Mouse (Mus musculus) ES-E14 (cell line): ENCODE data around the gene Treml4. TPM values are rescaled to one million over a fixed set of nuclear protein-coding genes. Genes with fewer than 3 reads are reported as not detected.

ENCODE experiments used
- DNase-seq: peaks from one replicate; pipeline ENCODE4 v3.0.0-alpha.2; 2013; ENCODE audit warnings: low read depth, low spot score
- H3K27ac ChIP-seq: 2 replicates; pipeline ENCODE4 v1.5.1; 2012; ENCODE audit warnings: low read depth, mild to moderate bottlenecking, low read length, moderate library complexity, mixed read lengths; ENCODE audit not compliant: poor library complexity, insufficient read depth, severe bottlenecking
- H3K36me3 ChIP-seq: 2 replicates; pipeline ENCODE4 v1.6.1; 2012; ENCODE audit warnings: mild to moderate bottlenecking, low read length, moderate library complexity, mixed read lengths; ENCODE audit not compliant: control insufficient read depth, poor library complexity, insufficient read depth, severe bottlenecking
- H3K4me1 ChIP-seq, 2 experiments: fragments of 150-350 bp in 1 of 2; sonication (generic) in 1 of 2; 2 replicates each; pipeline ENCODE4 v1.6.1; 2012; ENCODE audit warnings: low read length in 2 of 2, mild to moderate bottlenecking in 1 of 2, mixed read lengths in 1 of 2; ENCODE audit not compliant: control insufficient read depth in 2 of 2, insufficient read depth in 2 of 2, poor library complexity in 1 of 2
- H3K4me3 ChIP-seq, 2 experiments: fragments of 150-350 bp in 1 of 2; sonication (generic) in 1 of 2; 2 replicates each; pipeline ENCODE4 v1.5.1; 2012; ENCODE audit warnings: low read length in 2 of 2, low read depth in 1 of 2, mild to moderate bottlenecking in 1 of 2, mixed read lengths in 1 of 2; ENCODE audit not compliant: insufficient read depth in 1 of 2, poor library complexity in 1 of 2, severe bottlenecking in 1 of 2
- H3K9ac ChIP-seq: 2 replicates; pipeline ENCODE4 v1.6.1; 2012; ENCODE audit warnings: low read depth, mild to moderate bottlenecking, low read length, mixed read lengths; ENCODE audit not compliant: poor library complexity, insufficient read depth, severe bottlenecking
- H3K9me3 ChIP-seq: fragments of 150-350 bp; sonication (generic); 2 replicates; pipeline ENCODE4 v1.6.1; 2012; ENCODE audit warnings: low read depth, mild to moderate bottlenecking, low read length; ENCODE audit not compliant: control insufficient read depth, insufficient read depth
- CHD2 ChIP-seq: IDR thresholded peaks from 2 replicates; pipeline ENCODE4 v1.6.1; 2014; ENCODE audit warnings: mild to moderate bottlenecking, low read depth, low read length, inconsistent platforms
- HCFC1 ChIP-seq: IDR thresholded peaks from 2 replicates; pipeline ENCODE4 v1.6.1; 2012; ENCODE audit warnings: low read length, inconsistent platforms, borderline replicate concordance; ENCODE audit not compliant: insufficient read depth
- MAFK ChIP-seq: IDR thresholded peaks from 2 replicates; pipeline ENCODE4 v1.6.1; 2014; ENCODE audit warnings: mild to moderate bottlenecking, low read depth, low read length, inconsistent platforms; ENCODE audit not compliant: insufficient read depth
- ZC3H11A ChIP-seq: IDR thresholded peaks from 2 replicates; pipeline ENCODE4 v1.6.1; 2012; ENCODE audit warnings: low read depth, mild to moderate bottlenecking, inconsistent platforms, low read length, borderline replicate concordance
- ZNF384 ChIP-seq: IDR thresholded peaks from 2 replicates; pipeline ENCODE4 v1.6.1; 2012; ENCODE audit warnings: low read depth, low read length, inconsistent platforms
- in situ Hi-C, 2 experiments: fragments of 600-800 bp; cut with MboI; formaldehyde crosslinking; loops; one replicate each; pipeline ENCODE4 v1.15.1; 2025; ENCODE audit warnings: low sequenced_read_pairs in 2 of 2, inconsistent platforms in 1 of 2; ENCODE audit not compliant: unreplicated experiment in 2 of 2
- total RNA-seq: library from RNA; depleted of rRNA; stranded (reverse); fragments of 300-350 nt; gene quantifications from 2 replicates; pipeline ENCODE4 v1.2.3, GENCODE M21; 2012; rRNA removed

The Treml4 gene
- total RNA-seq, 1 experiment: 0.22 TPM

GRCm38 (mm10) chr17:48323236-48323635 lies 59.1 kb downstream of the Treml4 start:
- Histone ChIP-seq H3K36me3 (no peaks in the 10 kb centered on the region), H3K9ac (no peak overlapping the region), H3K4me3 (no peak overlapping the region), H3K27ac (no peak overlapping the region), H3K4me1 (peaks cover 0 to 3% of the 10 kb centered on the region in 2 experiments; a peak in 1 of 4 replicates), H3K9me3 (no peaks in the 10 kb centered on the region)
- in situ Hi-C loops: no loop called here
- 0 out of 2 replicates have a peak, but pooled peaks have one; percentile 35 for TF ChIP-seq MAFK
- no peak for TF ChIP-seq ZNF384
- DNase-seq: peak; percentile 70

GRCm38 (mm10) chr17:48324258-48324657 lies 60.2 kb downstream of the Treml4 start:
- no peak for DNase-seq
- H3K9me3 ChIP-seq: no peaks in the 10 kb centered on the region
- H3K27ac ChIP-seq: no peak overlapping the region
- TF ChIP-seq CHD2: no peak
- no peak for TF ChIP-seq HCFC1
- no peak for TF ChIP-seq MAFK
- no peak for TF ChIP-seq ZC3H11A
- no peak for TF ChIP-seq ZNF384
- no peak overlapping the region for H3K9ac ChIP-seq
- no peaks in the 10 kb centered on the region for H3K36me3 ChIP-seq
- H3K4me1 ChIP-seq: peaks cover 0 to 3% of the 10 kb centered on the region in 2 experiments; a peak in 1 of 4 replicates
- in situ Hi-C loops: no loop called here
- H3K4me3 ChIP-seq: no peak overlapping the region

Other genes starting within 250 kb of the Treml4 start
- not detected in 2 replicates for gene 1700122O11Rik, start 226.0 kb upstream of the Treml4 start, total RNA-seq
- not detected in 2 replicates for gene 1700067P10Rik, start 175.0 kb upstream of the Treml4 start, total RNA-seq
- not detected in 2 replicates for gene 9830107B12Rik, start 118.0 kb upstream of the Treml4 start, total RNA-seq
- not detected in 2 replicates for gene A530064D06Rik, start 97.0 kb upstream of the Treml4 start, total RNA-seq
- not detected in 2 replicates for gene Trem1, start 31.5 kb upstream of the Treml4 start, total RNA-seq
- not detected in 2 replicates for gene Trem3, start 16.5 kb upstream of the Treml4 start, total RNA-seq
- gene Treml2, start 35.2 kb downstream of the Treml4 start, total RNA-seq: 2.3 and 5.1 TPM in 2 replicates
- gene B430306N03Rik, start 51.8 kb downstream of the Treml4 start, total RNA-seq: 0.13 and 0.26 TPM in 2 replicates
- gene Trem2, start 82.1 kb downstream of the Treml4 start, total RNA-seq: 0.49 TPM in 1 of 2 replicates, not detected in the other
- gene Treml1, start 95.6 kb downstream of the Treml4 start, total RNA-seq: 0.40 TPM in 1 of 2 replicates, not detected in the other
- 23.3 and 25.2 TPM in 2 replicates for gene Nfya, start 145.6 kb downstream of the Treml4 start, total RNA-seq
- 27.0 and 38.6 TPM in 2 replicates for gene Oard1, start 145.7 kb downstream of the Treml4 start, total RNA-seq
- gene Apobec2, start 168.6 kb downstream of the Treml4 start, total RNA-seq: 3.0 and 5.6 TPM in 2 replicates
- 0.16 TPM in 1 of 2 replicates, not detected in the other for gene Tspo2, start 187.2 kb downstream of the Treml4 start, total RNA-seq
- gene Unc5cl, start 190.6 kb downstream of the Treml4 start, total RNA-seq: 1.2 and 3.2 TPM in 2 replicates